Mouse (Mus musculus): ENCODE results near the gene Ces1d. TPM values are rescaled to one million over a fixed set of nuclear protein-coding genes. Genes with fewer than 3 reads are reported as not detected.
"Not testable (repeated sequence)": the region's sequence is repeated elsewhere in the genome, so short reads cannot be mapped to it uniquely, and the experiment has no call there.

Ces1d gene
- 0.22 and 0.92 TPM in 2 replicates for polyA plus RNA-seq (2015; fragmentation: Nextera tagmentation; extraction: Ambion mirVana)

DNA sequence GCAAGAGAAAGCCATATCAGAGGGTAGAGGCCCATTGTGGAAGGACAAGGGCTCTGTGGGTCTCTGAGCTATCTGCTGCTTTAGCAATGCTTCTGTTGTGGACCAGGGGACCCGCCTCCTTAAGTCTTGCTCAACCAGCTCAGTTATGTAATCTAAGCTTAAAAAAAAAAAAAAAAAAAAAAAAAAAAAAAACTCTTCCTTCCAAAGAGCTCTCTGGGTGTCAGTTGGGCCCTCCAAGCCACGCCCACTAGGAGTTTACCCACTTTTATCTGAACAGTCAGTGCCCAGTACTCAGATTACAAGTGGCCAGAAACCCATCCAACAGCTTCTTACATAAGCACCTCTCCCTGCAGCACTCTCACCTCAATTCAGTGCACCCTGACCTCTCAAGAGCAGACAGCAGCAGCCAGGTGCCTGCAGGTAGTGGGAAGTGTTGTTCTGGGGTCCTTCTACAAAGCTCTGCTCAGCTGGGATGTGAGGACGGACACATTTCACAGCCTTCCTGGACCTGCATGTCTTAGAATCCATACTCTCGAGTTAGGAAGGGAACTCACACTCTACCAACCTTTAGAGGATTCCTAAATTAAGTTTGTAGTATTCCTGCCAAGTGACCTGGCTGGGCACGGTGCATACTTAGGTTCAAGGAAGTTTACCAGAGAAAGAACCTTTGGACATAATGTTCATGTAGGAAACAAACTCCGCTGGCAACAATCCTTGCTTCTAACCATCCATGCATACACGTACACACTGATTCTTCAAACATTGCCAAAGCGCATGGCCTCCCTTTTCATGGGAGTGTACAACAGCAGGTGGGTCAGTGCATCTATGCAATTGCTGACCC is at the start of gene Ces1d:
Gene Ces1d (minus strand): TSS at position 154 of the 841 bp plus-strand sequence.
- 89% methylated on average over 8 of the region's 8 CpGs for WGBS
- Histone ChIP-seq H3K27ac (replicated peaks) (no peak within 1 kb of the TSS), H3K4me1 (no peaks in the 10 kb centered on the region), H3K4me3 (replicated peaks) (no peak within 1 kb of the TSS), H3K36me3 (no peaks in the 10 kb centered on the region), H3K9ac (replicated peaks) (no peak within 1 kb of the TSS), H3K4me2 (no peak within 1 kb of the TSS), H3K27me3 (replicated peaks) (no peaks in the 10 kb centered on the region), H3K9me3 (replicated peaks) (no peaks in the 10 kb centered on the region)
- no peak for ATAC-seq (ENCODE audit: low FRiP score)

DNA sequence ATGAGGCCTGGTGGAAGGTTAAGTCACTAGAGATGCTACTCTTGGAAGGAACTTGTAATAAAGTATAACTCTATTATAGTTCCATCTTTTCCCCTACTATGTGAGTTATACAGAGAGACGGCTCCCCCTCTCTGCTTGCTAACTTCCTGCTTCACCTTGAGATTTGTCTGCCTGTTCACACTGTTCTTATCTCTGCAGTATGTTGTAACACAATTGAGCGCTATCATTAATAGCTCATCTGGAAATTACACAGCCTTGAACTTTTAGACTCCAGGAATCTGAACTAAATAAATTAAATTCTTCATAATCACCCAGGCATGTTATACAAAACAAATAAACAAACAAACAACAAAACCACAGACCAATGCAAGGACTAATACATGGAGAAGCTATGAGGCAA is 48.4 kb upstream of the Ces1d start:
- no peaks in the 10 kb centered on the region for H3K27me3 ChIP-seq (replicated peaks)
- H3K27ac ChIP-seq (replicated peaks) = no peak overlapping the region
- no peak for ATAC-seq (ENCODE audit: low FRiP score)
- H3K36me3 ChIP-seq = no peaks in the 10 kb centered on the region
- H3K9me3 ChIP-seq (replicated peaks) = no peaks in the 10 kb centered on the region
- H3K4me1 ChIP-seq = no peaks in the 10 kb centered on the region
- H3K9ac ChIP-seq (replicated peaks) = no peak overlapping the region
- H3K4me3 ChIP-seq (replicated peaks) = no peak overlapping the region
- H3K4me2 ChIP-seq = no peak overlapping the region
- WGBS = 92% methylated on average over 2 of the region's 2 CpGs

DNA sequence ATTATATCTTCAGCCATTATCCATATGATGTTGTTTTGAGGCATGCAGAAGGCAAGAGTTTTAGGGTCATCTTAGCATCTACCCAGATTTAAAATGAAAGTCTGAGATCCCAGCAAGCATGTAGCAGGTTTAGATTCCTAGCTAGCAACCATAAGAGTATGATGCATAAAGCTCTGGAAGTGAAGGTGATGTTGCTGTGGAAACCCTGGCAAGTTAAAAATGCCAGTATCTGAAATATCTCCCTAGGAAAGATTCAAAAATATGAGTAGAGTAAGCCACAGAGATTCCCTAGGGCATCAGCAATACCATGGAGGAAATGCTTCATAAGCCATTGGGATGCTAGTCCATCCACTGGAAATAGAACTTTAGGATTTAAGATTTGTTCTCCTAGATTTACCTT is 42.2 kb upstream of the Ces1d start:
- no peak overlapping the region for H3K27ac ChIP-seq (replicated peaks)
- no peaks in the 10 kb centered on the region for H3K36me3 ChIP-seq
- H3K4me1 ChIP-seq = no peaks in the 10 kb centered on the region
- no peaks in the 10 kb centered on the region for H3K27me3 ChIP-seq (replicated peaks)
- H3K4me2 ChIP-seq = no peak overlapping the region
- H3K9me3 ChIP-seq (replicated peaks) = no peaks in the 10 kb centered on the region
- no peak for ATAC-seq (ENCODE audit: low FRiP score)
- no peak overlapping the region for H3K4me3 ChIP-seq (replicated peaks)
- no peak overlapping the region for H3K9ac ChIP-seq (replicated peaks)

GRCm38 (mm10) chr8:93235681-93236080 is 38.0 kb upstream of the Ces1d start:
- no peaks in the 10 kb centered on the region for H3K9me3 ChIP-seq (replicated peaks)

GRCm38 (mm10) chr8:93234706-93235105 is 37.1 kb upstream of the Ces1d start:
- no peak overlapping the region for H3K27ac ChIP-seq (replicated peaks)
- H3K9ac ChIP-seq (replicated peaks) = no peak overlapping the region
- no peaks in the 10 kb centered on the region for H3K4me1 ChIP-seq
- no peaks in the 10 kb centered on the region for H3K36me3 ChIP-seq
- H3K4me3 ChIP-seq (replicated peaks) = no peak overlapping the region
- no peak overlapping the region for H3K4me2 ChIP-seq
- no peaks in the 10 kb centered on the region for H3K27me3 ChIP-seq (replicated peaks)
- no peaks in the 10 kb centered on the region for H3K9me3 ChIP-seq (replicated peaks)
- ATAC-seq (ENCODE audit: low FRiP score) = no peak
- WGBS = 92% methylated on average over 1 of the region's 1 CpGs

More at GRCm38 (mm10) chr8:93235681-93236080, 38.0 kb upstream of the Ces1d start:
- H3K4me2 ChIP-seq = no peak overlapping the region
- no peak overlapping the region for H3K4me3 ChIP-seq (replicated peaks)
- 96% methylated on average over 1 of the region's 1 CpGs for WGBS
- H3K27ac ChIP-seq (replicated peaks) = no peak overlapping the region
- no peaks in the 10 kb centered on the region for H3K4me1 ChIP-seq
- ATAC-seq (ENCODE audit: low FRiP score) = no peak
- no peaks in the 10 kb centered on the region for H3K36me3 ChIP-seq
- H3K9ac ChIP-seq (replicated peaks) = no peak overlapping the region
- H3K27me3 ChIP-seq (replicated peaks) = no peaks in the 10 kb centered on the region

DNA sequence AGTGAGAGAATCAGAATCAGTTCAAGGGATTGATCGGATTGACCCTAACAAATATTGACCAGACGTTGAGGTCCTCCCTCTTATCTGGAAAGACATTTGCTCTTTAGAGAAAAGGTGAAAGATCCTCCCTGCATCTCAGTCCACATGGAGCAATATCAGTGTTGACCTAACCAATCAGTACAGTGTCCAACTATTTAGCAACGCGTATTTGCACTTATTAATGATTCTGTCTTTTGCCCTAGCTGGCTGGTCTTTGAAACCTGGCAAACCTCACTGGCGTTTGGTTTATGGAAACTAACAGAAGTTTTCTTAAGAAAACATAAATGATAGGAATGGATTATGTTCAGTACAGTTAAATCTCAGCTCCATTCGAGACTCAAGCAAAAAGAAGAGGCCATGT is 36.4 kb upstream of the Ces1d start:
- Histone ChIP-seq H3K4me2 (no peak overlapping the region), H3K9ac (replicated peaks) (no peak overlapping the region), H3K36me3 (no peaks in the 10 kb centered on the region), H3K4me1 (no peaks in the 10 kb centered on the region), H3K4me3 (replicated peaks) (no peak overlapping the region), H3K27me3 (replicated peaks) (no peaks in the 10 kb centered on the region), H3K9me3 (replicated peaks) (no peaks in the 10 kb centered on the region), H3K27ac (replicated peaks) (no peak overlapping the region)
- WGBS = 94% methylated on average over 6 of the region's 6 CpGs
- ATAC-seq (ENCODE audit: low FRiP score) = no peak

DNA sequence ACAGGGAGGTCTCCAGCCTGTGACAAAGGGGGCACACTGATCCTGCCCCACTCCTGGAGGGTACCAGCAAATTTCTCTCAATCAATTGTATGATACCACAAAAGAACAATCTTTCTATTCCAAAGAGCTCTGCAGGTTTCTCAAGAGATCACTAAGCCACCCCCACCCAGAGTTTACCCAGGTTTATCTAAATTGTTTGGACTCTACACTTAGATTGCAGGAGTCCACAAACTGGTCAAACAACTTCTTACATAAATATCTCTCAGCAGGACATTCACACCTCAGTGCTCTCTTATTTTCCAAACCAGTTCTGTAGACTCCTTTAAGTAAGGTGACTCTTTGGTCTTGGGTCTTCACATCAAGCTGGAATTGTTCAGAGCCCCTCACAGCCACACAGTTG is 31.8 kb upstream of the Ces1d start, which contains the start of gene Ces1e:
Gene Ces1e (minus strand): TSS at position 174 of the 400 bp plus-strand sequence.
- Histone ChIP-seq H3K36me3 (no peaks in the 10 kb centered on the region), H3K4me2 (no peak within 1 kb of the TSS), H3K9me3 (replicated peaks) (no peaks in the 10 kb centered on the region), H3K4me1 (no peaks in the 10 kb centered on the region), H3K9ac (replicated peaks) (no peak within 1 kb of the TSS), H3K27me3 (replicated peaks) (no peaks in the 10 kb centered on the region), H3K4me3 (replicated peaks) (no peak within 1 kb of the TSS), H3K27ac (replicated peaks) (no peak within 1 kb of the TSS)
- no peak for ATAC-seq (ENCODE audit: low FRiP score)

- ATAC-seq (ENCODE audit: low FRiP score) = no peak
- Histone ChIP-seq H3K9ac (replicated peaks) (no peak overlapping the region), H3K36me3 (no peaks in the 10 kb centered on the region), H3K4me3 (replicated peaks) (no peak overlapping the region), H3K27ac (replicated peaks) (no peak overlapping the region), H3K4me2 (no peak overlapping the region), H3K27me3 (replicated peaks) (no peaks in the 10 kb centered on the region), H3K4me1 (no peaks in the 10 kb centered on the region), H3K9me3 (replicated peaks) (no peaks in the 10 kb centered on the region)
- 83% methylated on average over 11 of the region's 11 CpGs for WGBS
Measured at GRCm38 (mm10) chr8:93228673-93229370, 31.2 kb upstream of the Ces1d start.

DNA sequence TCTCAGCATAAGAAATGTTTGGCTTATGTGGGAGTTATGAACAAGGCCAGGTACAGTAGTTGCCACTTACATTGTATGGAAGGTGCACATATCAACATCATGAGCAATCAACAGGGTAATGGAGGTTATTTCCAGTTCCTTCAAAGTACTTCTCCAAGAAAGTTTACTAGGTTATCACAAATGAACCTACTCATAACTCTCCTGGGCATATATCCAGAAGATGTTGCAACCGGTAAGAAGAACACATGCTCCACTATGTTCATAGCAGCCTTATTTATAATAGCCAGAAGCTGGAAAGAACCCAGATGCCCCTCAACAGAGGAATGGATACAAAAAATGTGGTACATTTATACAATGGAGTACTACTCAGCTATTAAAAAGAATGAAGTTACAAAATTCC is 28.8 kb upstream of the Ces1d start:
- H3K4me1 ChIP-seq; H3K9ac ChIP-seq (replicated peaks); H3K27ac ChIP-seq (replicated peaks); H3K4me2 ChIP-seq; ATAC-seq (ENCODE audit: low FRiP score); H3K4me3 ChIP-seq (replicated peaks); H3K36me3 ChIP-seq; H3K9me3 ChIP-seq (replicated peaks); H3K27me3 ChIP-seq (replicated peaks): not testable (repeated sequence)
- WGBS = 94% methylated on average over 1 of the region's 1 CpGs

- ATAC-seq (ENCODE audit: low FRiP score) = no peak
- Histone ChIP-seq H3K4me1 (peaks cover 3% of the 10 kb centered on the region; the same call in 1 of the 2 replicates), H3K4me2 (no peak overlapping the region), H3K27ac (replicated peaks) (no peak overlapping the region), H3K27me3 (replicated peaks) (no peaks in the 10 kb centered on the region), H3K9me3 (replicated peaks) (no peaks in the 10 kb centered on the region), H3K9ac (replicated peaks) (no peak overlapping the region), H3K4me3 (replicated peaks) (no peak overlapping the region), H3K36me3 (no peaks in the 10 kb centered on the region)
- 90% methylated on average over 3 of the region's 3 CpGs for WGBS
Measured at GRCm38 (mm10) chr8:93221896-93222295, 24.3 kb upstream of the Ces1d start.

DNA sequence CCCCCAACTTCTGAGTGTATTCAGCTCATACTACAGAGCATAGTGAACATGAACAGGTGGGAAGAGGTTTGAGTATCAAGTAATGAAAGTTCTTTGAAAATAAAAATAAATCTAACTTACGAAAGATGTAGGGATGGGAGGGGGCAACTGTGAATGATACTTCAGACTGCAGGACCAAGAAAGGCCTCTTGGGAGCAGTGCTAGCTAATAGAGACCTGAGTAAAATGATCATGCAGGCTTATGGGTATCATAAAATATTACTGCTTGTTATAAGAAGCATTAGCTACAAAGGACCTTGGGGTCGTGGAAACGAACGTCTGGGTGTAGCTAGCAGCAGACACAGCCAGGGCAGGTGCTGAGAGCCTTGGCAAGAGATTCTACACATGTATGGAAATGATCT is 20.2 kb upstream of the Ces1d start:
- WGBS = 46% methylated on average over 4 of the region's 4 CpGs
- H3K4me3 ChIP-seq (replicated peaks) = no peak overlapping the region
- H3K9me3 ChIP-seq (replicated peaks) = no peaks in the 10 kb centered on the region
- no peak overlapping the region for H3K9ac ChIP-seq (replicated peaks)
- H3K27me3 ChIP-seq (replicated peaks) = no peaks in the 10 kb centered on the region
- H3K4me2 ChIP-seq = no peak overlapping the region
- ATAC-seq (ENCODE audit: low FRiP score) = no peak
- peaks cover 3% of the 10 kb centered on the region; the same call in 1 of the 2 replicates for H3K4me1 ChIP-seq
- H3K36me3 ChIP-seq = no peaks in the 10 kb centered on the region
- H3K27ac ChIP-seq (replicated peaks) = no peak overlapping the region

- 62% methylated on average over 1 of the region's 1 CpGs for WGBS
- no peak overlapping the region for H3K4me3 ChIP-seq (replicated peaks)
Measured at GRCm38 (mm10) chr8:93217375-93217774, 19.7 kb upstream of the Ces1d start.

More at GRCm38 (mm10) chr8:93217375-93217774, 19.7 kb upstream of the Ces1d start:
- no peaks in the 10 kb centered on the region for H3K36me3 ChIP-seq
- H3K4me1 ChIP-seq = peaks cover 3% of the 10 kb centered on the region; the same call in 1 of the 2 replicates
- no peaks in the 10 kb centered on the region for H3K9me3 ChIP-seq (replicated peaks)
- no peak overlapping the region for H3K9ac ChIP-seq (replicated peaks)
- no peak overlapping the region for H3K27ac ChIP-seq (replicated peaks)
- no peak for ATAC-seq (ENCODE audit: low FRiP score)
- no peak overlapping the region for H3K4me2 ChIP-seq
- no peaks in the 10 kb centered on the region for H3K27me3 ChIP-seq (replicated peaks)
